Mouse (Mus musculus) right cerebral cortex, postnatal 36 days (tissue): Measurements from ENCODE around the gene Slc25a3.

Source experiments
- DNase-seq, 2 experiments: peaks; one replicate each; pipeline ENCODE4 v3.0.0; 2022; ENCODE audit warnings: low spot score in 2 of 2, mixed read lengths in 1 of 2

The Slc25a3 gene

DNA sequence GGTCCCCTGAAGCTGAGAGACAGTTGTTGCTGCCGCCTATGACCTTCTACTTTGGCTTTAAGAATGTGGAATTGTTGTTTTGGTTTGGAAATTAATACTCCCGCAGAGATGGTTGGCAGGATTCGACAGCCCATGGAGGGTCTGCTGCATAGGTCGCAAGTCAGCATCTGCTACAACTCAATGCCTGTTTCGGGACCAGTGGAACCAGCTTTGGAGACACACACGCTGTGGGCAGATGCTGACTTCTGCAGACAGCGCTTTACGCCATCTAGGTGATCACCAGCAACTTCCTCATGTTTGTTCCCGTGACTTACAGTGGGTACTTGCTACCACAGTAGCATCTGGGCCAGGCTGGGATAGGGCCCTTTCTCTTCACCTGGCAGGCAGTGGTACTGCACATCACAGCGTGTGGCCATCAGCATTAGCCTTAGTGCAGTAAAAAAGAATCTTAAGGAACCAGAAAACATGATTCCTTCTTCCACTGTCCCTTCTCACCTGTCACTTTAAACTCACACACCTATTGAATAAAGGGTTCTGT, 18.9 kb upstream of the Slc25a3 start:
- no peak for DNase-seq

DNA sequence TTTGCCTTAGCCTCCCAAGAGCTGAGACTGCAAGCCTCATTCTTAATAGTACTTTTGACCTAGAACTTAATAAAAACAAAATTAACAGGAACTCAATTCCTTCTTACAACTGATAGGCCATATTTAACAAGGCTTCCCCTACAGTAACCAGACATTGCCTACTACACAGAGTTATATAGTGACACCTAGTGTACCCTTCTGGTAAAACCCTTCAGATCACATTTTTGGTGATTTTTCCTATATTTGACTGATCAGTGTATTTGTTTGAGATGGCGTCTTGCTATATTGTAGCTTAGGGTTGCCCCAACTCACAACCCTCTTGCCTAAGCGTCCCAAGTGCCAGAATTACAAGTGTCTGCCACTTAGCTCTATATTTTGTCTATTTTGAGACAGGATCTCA, 17.7 kb upstream of the Slc25a3 start:
- DNase-seq, result no peak

- no peak for DNase-seq
Measured at GRCm38 (mm10) chr10:91139148-91139766, 15.4 kb upstream of the Slc25a3 start.

- no peak for DNase-seq
Measured at GRCm38 (mm10) chr10:91138317-91138716, 14.5 kb upstream of the Slc25a3 start.

DNA sequence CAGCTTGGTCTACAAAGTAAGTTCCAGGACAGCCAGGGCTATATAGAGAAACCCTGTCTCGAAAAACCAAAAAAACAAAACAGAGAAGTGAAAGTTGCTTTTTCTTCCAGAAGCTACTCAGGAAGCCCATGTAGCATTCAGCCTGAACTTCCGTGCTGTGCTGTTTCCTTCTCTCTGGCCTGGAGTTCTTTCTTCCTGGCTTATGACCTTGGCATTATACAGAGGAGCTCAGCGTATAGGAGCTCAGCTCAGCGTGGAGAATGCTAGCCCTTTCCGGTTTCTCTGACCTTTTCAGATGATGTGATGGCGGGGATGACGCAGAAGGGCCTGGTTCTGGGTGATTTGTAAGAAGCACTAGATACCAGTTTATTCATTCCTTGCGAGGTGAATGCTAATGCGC, 13.5 kb upstream of the Slc25a3 start:
- no peak for DNase-seq

- no peak for DNase-seq
Measured at GRCm38 (mm10) chr10:91135302-91135972, 11.6 kb upstream of the Slc25a3 start.

DNA sequence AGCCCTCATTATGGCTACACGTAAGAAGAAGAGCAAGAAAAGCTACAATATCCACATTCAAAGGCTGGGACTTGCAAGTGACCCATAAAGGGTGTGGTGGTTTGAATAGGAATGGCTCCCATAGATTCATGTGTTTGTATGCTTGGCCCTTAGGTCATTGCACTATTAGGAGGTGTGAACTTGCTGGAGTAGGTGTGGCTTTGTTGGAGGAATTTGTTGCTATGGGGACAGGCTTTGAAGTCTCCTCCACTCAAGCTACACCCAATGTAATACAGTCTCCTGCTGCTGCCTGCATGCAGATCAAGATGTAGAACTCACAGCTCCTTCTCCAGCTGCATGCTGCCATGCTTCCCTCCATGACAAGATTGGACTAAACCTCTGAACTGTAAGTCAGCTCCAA, 7.7 kb upstream of the Slc25a3 start:
- DNase-seq, result no peak

DNA sequence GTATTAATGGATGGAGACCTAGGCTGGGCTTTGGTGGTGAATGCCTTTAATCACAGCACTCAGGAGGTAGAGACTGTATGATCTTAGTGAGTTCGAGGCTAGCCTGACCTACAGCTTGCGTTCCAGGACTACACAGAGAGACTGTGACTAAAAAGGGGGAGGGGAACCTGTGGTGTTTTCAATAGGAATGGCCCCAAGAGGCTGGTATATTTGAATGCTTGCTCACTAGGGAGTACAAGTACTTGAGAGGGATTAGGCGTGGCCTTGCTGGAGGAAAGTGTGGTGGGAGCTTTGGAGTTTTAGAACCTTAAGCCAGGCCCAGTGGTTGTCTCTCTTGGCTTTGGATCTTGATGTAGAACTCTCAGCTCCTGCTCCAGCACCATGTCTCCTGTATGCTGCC, 6.9 kb upstream of the Slc25a3 start:
- no peak for DNase-seq

DNA sequence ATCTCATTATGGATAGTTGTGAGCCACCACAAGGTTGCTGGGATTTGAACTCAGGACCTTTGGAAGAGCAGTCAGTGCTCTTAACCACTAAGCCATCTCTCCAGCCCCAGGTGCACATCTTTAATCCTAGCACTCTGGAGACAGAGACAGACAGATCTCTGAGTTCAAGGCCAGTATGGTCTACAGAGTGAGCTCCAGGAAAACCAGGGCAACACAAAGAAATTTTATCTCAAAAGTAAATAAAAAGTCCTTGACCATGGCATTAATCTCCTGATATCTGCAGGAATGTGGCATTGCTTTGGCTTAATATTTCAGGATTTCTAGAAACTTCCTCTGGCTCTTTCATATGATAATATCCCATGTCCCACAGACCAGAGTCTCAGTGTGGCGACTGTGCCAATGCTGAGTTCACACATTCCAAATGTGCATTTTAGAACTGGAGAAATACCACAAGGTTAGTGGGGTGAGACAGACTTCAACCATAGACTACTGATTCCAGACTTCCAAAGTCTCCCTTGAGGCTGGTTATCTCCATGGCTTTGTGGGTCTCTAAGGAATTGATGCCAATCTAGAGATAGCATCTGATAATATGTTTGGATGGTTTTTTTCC, 4.8 kb upstream of the Slc25a3 start:
- DNase-seq, result no peak

DNA sequence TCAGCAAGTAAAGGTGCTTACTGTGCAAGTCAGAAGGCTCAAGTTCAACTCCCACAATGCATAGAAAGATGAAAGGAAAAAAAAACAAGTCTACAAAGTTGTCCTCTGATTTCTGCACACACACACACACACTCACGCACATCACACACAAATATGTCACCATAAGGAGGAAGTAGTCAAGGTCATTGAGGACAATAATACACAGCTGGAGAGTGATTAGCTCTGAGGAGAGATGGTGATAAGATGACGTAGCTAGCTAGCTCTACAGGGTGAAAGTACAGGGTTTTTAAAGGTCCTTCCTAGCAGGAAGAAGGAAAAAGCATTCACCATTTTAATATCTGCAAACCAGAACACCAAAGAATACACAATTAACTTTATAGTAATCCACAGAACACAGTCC, 3.5 kb upstream of the Slc25a3 start:
- DNase-seq, result no peak

DNA sequence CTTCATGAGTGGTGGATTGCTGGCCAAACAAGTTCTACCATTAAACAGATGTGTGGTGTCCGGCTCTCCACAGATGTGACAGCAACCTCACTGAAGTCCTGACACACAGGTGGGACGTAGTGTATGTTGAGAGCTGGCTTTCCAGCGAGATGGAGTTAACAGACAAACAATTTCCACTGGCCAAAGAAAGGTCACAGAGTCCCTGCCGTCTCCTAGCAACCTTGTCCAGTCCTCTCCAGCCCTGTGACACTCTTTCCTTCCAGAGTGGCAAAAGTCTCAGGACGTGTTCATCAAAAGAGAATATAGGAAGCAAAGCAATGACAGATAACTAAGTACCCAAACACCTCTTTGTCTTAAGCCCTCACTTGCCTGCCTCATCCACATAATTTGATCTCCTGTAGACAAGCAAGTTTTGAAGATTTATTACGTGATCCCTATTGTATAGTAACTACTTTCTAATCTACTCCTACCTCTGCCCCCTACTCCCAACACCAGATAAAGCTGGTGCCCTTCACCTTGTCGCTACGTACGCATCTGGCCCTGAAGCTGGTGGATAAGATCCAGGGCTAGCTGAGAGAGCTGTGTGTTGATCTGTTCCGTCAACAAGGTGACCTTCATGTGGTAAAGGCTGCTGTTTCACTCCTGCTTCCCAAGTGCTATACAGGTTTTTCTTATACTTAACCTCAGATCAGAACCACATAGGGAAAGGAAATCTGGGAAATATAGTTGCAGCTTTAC, 2.9 kb upstream of the Slc25a3 start:
- DNase-seq, result no peak

GRCm38 (mm10) chr10:91123281-91123827, 505 bp downstream of the Slc25a3 start:
- DNase-seq, result no peak

DNA sequence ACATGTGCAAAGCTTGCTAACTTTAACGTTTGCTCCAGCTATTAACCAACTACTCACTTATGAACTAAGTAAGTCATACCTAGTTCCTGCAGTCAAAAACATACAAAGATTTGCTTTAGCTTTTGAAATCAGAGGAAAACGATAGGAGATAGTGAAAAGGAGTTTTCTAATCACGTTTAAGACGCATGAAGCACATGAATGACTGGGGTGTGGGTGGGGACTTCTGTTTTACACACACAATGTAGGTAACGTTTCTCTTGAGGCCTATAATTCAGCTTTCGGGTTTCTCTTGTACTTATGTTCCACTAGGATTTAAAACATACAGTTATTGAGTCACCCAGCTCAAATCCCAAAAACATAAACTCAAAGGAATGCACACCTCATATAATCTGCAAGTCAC, 1.2 kb downstream of the Slc25a3 start:
- DNase-seq, result no peak

DNA sequence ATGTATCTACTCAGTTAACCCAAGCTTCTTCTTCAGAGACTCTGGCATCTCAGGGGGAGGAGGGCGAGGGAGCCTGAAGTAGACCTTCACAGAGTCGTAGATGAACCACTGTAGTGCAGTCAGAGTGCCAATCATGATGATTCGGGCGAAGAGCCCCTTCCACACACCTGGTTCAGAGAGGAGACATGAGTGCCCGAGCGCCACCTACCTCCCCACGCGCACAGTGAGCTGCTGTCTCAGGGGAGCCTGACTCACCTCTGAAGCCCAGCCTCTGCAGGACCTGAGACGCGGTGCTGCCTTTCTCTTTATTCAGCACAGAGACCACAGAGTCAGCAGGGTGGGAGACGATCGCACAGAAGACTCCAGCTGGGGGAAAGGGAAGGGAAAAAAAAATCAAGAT, 6.9 kb downstream of the Slc25a3 start:
- no peak for DNase-seq

- no peak for DNase-seq
Measured at GRCm38 (mm10) chr10:91109841-91110240, 14.0 kb downstream of the Slc25a3 start.

- no peak for DNase-seq
Measured at GRCm38 (mm10) chr10:91105981-91106380, 17.9 kb downstream of the Slc25a3 start.

DNA sequence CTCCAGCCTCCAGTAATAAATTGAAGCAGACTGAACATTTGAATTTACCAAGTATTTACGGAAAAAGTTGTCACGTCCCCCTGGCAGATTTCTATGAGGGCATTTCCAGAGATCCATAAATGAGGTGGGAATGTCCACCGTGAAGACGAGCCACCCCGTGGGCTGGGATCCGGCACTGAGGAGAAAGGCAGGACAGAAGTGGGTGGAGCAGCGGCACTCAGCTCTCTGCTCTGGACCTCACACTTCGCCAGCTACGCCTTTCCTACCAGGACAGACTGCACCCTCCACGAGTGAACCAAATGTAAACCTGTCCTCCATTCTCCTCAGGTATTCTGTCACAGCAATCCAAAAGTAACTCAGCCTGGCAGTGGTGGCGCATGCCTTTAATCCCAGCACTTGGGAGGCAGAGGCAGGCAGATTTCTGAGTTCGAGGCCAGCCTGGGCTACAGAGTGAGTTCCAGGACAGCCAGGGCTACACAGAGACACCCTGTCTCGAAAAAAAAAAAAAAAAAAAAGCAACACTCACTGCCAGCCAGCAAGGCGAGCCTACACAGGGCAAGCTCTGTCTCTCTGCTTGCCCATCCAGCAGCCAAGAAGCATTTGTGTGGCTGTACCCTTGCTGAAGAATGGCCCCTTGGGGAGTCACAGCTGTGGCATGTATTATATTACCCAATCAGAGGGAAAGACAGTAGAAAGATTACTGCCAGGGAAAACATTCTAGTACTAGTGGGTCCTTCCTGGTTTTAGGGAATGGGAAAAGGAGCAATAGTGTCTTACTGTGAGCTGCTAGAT, 20.9 kb downstream of the Slc25a3 start:
- no peak for DNase-seq

DNA sequence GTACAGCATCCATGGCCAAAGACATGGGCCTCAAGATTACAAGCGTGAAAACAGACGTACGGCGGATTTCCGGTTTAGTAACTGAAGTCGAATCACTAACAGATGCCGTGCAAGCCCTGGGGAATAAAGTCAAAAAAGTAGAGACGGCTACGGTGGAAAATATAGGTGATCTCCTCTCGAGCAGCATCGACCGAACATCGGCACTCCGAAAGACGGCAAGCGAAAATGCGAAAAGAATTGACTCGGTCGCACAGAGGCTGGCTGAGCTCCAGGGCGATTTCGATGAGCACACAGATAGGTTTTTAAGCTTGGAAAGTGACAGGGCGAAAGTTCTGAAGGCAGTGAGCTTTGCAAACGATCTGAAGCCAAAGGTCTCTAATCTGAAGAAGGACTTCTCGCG, 21.9 kb downstream of the Slc25a3 start:
- no peak for DNase-seq

- DNase-seq, result no peak
Measured at GRCm38 (mm10) chr10:91100101-91100500, 23.8 kb downstream of the Slc25a3 start.

GRCm38 (mm10) chr10:91098056-91098455, 25.8 kb downstream of the Slc25a3 start:
- DNase-seq, result no peak
